8 mouse cellular contexts compared by ENCODE assay signal in the genomic region with DNA sequence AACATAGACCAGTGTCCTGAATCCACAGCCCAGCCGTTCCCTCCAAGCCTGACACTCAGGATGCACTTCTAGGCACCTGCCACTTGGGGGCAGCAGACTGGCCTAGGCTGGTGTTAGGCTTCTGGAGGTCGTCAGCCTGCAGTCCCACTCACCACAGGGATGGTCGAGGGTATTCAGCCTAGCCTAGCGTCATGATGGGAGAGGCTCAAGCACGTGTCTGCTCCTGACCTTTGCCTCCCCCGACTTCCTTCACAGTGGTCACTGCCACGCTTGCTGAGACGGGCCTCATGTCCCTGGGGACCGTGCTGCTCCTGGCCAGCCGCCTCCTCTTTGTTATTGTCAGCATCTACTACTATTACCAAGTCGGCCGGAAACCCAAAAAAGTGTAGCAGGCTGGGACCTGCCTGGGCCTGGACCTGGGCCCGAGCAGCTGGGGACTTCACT. TPM values are rescaled to one million over a fixed set of nuclear protein-coding genes. Genes with fewer than 3 reads are reported as not detected.
DNase-seq lines count a peak whose midpoint lies in the region; ATAC-seq and TF ChIP-seq lines count a peak whose summit lies in the region.

No protein-coding gene starts in this region.

- peak; percentile 11; the same call in 1 of the 2 replicates for ATAC-seq in lung, embryonic 15.5 days (ENCODE audit: borderline replicate concordance, extremely low read depth, low FRiP score, low TSS enrichment)

- peak; percentile 99 for TF ChIP-seq CTCF in ES-Bruce4 (IDR thresholded peaks at IDR 0.05; ENCODE audit: low read depth, low read length)
- peak; percentile 90 for TF ChIP-seq CTCF in kidney, adult 2 months (conservative IDR thresholded peaks at IDR 0.05; ENCODE audit: insufficient read depth, insufficient read length, low read depth, low read length)
- peak; percentile 90 for TF ChIP-seq CTCF in olfactory bulb, adult 2 months (IDR thresholded peaks at IDR 0.05; ENCODE audit: insufficient read depth, low read depth, low read length)

- no peak overlapping the region for H3K27ac ChIP-seq in ES-Bruce4 (ENCODE audit: insufficient read depth, low read length)
- H3K27ac ChIP-seq in heart, embryonic 10.5 days = no peak overlapping the region
- H3K27ac ChIP-seq in kidney, adult 2 months (ENCODE audit: insufficient read depth, low read depth, low read length) = no peak overlapping the region
- no peak overlapping the region for H3K27ac ChIP-seq in lung, embryonic 15.5 days
- H3K27ac ChIP-seq in olfactory bulb, adult 2 months (ENCODE audit: insufficient read depth, low read depth, low read length) = no peak overlapping the region

- no peak for TF ChIP-seq EP300 in ES-Bruce4 (IDR thresholded peaks at IDR 0.05; ENCODE audit: insufficient read depth, low read depth, low read length)

- peak; percentile 60 for DNase-seq in adipocyte (ENCODE audit: low spot score)
- DNase-seq in embryo, embryonic 10.5 days (ENCODE audit: low spot score) = peak; percentile 89
- DNase-seq in heart, embryonic 10.5 days (ENCODE audit: low spot score) = peak; percentile 83
- DNase-seq in kidney, adult 2 months = peak; percentile 93
- DNase-seq in frontal cortex, postnatal 14 days (ENCODE audit: low spot score in 2 of 2) = no peak

- no peak for TF ChIP-seq POLR2A in ES-Bruce4 (IDR thresholded peaks at IDR 0.05; ENCODE audit: insufficient read depth, low read length)
- no peak for TF ChIP-seq POLR2A in kidney, adult 2 months (IDR thresholded peaks at IDR 0.05; ENCODE audit: low read depth, low read length)
- TF ChIP-seq POLR2A in olfactory bulb, adult 2 months (IDR thresholded peaks at IDR 0.05; ENCODE audit: insufficient read depth, low read depth, low read length) = no peak

- H3K4me3 ChIP-seq in ES-Bruce4 (ENCODE audit: low read depth, low read length) = no peak overlapping the region
- no peak overlapping the region for H3K4me3 ChIP-seq in heart, embryonic 10.5 days
- H3K4me3 ChIP-seq in kidney, adult 2 months (ENCODE audit: insufficient read depth, low read depth, low read length) = no peak overlapping the region
- H3K4me3 ChIP-seq in lung, embryonic 15.5 days = no peak overlapping the region
- H3K4me3 ChIP-seq in olfactory bulb, adult 2 months (ENCODE audit: insufficient read depth, low read depth, low read length) = no peak overlapping the region

- no peaks in the 10 kb centered on the region for H3K36me3 ChIP-seq in ES-Bruce4 (ENCODE audit: control insufficient read depth, insufficient read depth, low read length, poor library complexity, severe bottlenecking)
- peaks cover 30% of the 10 kb centered on the region; the same call in 1 of the 2 replicates for H3K36me3 ChIP-seq in heart, embryonic 10.5 days
- no peaks in the 10 kb centered on the region for H3K36me3 ChIP-seq in kidney, adult 2 months (ENCODE audit: control insufficient read depth, insufficient read depth, low read length)
- H3K36me3 ChIP-seq in lung, embryonic 15.5 days = peaks cover 6% of the 10 kb centered on the region; the same call in 1 of the 2 replicates

- no peaks in the 10 kb centered on the region for H3K27me3 ChIP-seq in ES-Bruce4 (ENCODE audit: control insufficient read depth, insufficient read depth, low read length, poor library complexity, severe bottlenecking)
- peaks cover 15% of the 10 kb centered on the region for H3K27me3 ChIP-seq in heart, embryonic 10.5 days (ENCODE audit: insufficient read depth, poor library complexity, severe bottlenecking)
- H3K27me3 ChIP-seq in kidney, adult 2 months (replicated peaks; ENCODE audit: control insufficient read depth, insufficient read depth, low read length) = no peaks in the 10 kb centered on the region
- no peaks in the 10 kb centered on the region for H3K27me3 ChIP-seq in lung, embryonic 15.5 days

- H3K4me1 ChIP-seq in ES-Bruce4 (ENCODE audit: control insufficient read depth, insufficient read depth, low read length) = no peaks in the 10 kb centered on the region
- H3K4me1 ChIP-seq in heart, embryonic 10.5 days = peaks cover 38% of the 10 kb centered on the region
- no peaks in the 10 kb centered on the region for H3K4me1 ChIP-seq in kidney, adult 2 months (ENCODE audit: control insufficient read depth, insufficient read depth, low read length)
- H3K4me1 ChIP-seq in lung, embryonic 15.5 days = peaks cover 12% of the 10 kb centered on the region
- H3K4me1 ChIP-seq in olfactory bulb, adult 2 months (ENCODE audit: control insufficient read depth, insufficient read depth, low read length) = 0 out of 2 replicates have a peak, but pooled peaks cover 9% of the 10 kb centered on the region

- H3K9me3 ChIP-seq in ES-Bruce4 (replicated peaks; ENCODE audit: control insufficient read depth, insufficient read depth, low read length, poor library complexity, severe bottlenecking) = no peaks in the 10 kb centered on the region
- H3K9me3 ChIP-seq in heart, embryonic 10.5 days = no peaks in the 10 kb centered on the region
- no peaks in the 10 kb centered on the region for H3K9me3 ChIP-seq in lung, embryonic 15.5 days

- 36% methylated on average over 13 of the region's 13 CpGs for WGBS in heart, embryonic 10.5 days
- WGBS in kidney, adult 2 months = 30% methylated on average over 13 of the region's 13 CpGs
- WGBS in lung, embryonic 15.5 days = 41% methylated on average over 13 of the region's 13 CpGs
- whole genome bisulfite sequencing in olfactory bulb, adult 2 months = 43% methylated on average over 13 of the region's 13 CpGs

- no peak overlapping the region for H3K9ac ChIP-seq in ES-Bruce4 (ENCODE audit: low read depth, poor library complexity, severe bottlenecking)
- H3K9ac ChIP-seq in lung, embryonic 15.5 days = no peak overlapping the region

- H3K4me2 ChIP-seq in lung, embryonic 15.5 days = no peak overlapping the region

RNA-seq across cellular contexts. Expression of a gene that starts 12.2 kb away (rescaled TPM):
- polyA plus RNA-seq in ES-Bruce4 (2011; ENCODE audit: insufficient read depth, insufficient read length, low read depth, missing spikeins) = 31.2 and 33.2 TPM in 2 replicates
- 22.5 and 24.2 TPM in 2 replicates for polyA plus RNA-seq in heart, embryonic 10.5 days (2016; fragmentation: Nextera tagmentation; extraction: Ambion mirVana)
- polyA plus RNA-seq in kidney, adult 2 months (2012; rRNA removed) = 18.1 and 18.3 TPM in 2 replicates
- 24.9 and 29.7 TPM in 2 replicates for polyA plus RNA-seq in lung, embryonic 15.5 days (2015; fragmentation: Nextera tagmentation; extraction: Ambion mirVana)
- polyA plus RNA-seq in olfactory bulb, adult 2 months (2012; ENCODE audit: insufficient read depth, insufficient read length, low replicate concordance, missing spikeins) = 231 TPM in 1 of 2 replicates, not detected in the other

Comparison
In these comparisons a context has a peak if more than half of its experiments do, and no peak if none do; other contexts are left out.
1. DNase-seq: peak in adipocyte (single experiment), embryo, embryonic 10.5 days (single experiment), heart, embryonic 10.5 days (single experiment) and kidney, adult 2 months (single experiment); none in frontal cortex, postnatal 14 days (0 of 2).
2. Peak in every context shown above with its lines, with median percentiles within 50 percentile points of each other: CTCF ChIP-seq.